Mouse (Mus musculus) central nervous system, embryonic 11.5 days (tissue): ENCODE results near the gene Pola2. TPM values are rescaled to one million over a fixed set of nuclear protein-coding genes. Genes with fewer than 3 reads are reported as not detected.

Experiments
- polyA plus RNA-seq: library from polyadenylated mRNA; depleted of rRNA; stranded (reverse); fragments of >200 nt; gene quantifications from 2 replicates; pipeline ENCODE4 v1.2.3, GENCODE M21; 2012; rRNA removed

Gene Pola2
- 74.4 and 80.7 TPM in 2 replicates for polyA plus RNA-seq

GRCm38 (mm10) chr19:5963883-5964562 lies at the start of gene Pola2:
Gene Pola2 (minus strand): TSS chr19:5964202.

GRCm38 (mm10) chr19:5986043-5986442 lies 22.0 kb upstream of the Pola2 start, which contains the start of gene Slc22a20:
Gene Slc22a20 (minus strand): TSS chr19:5986143.

GRCm38 (mm10) chr19:5924713-5925093 lies 39.3 kb downstream of the Pola2 start, which contains the start of gene Cdc42ep2:
Gene Cdc42ep2 (minus strand): TSS chr19:5924816.

GRCm38 (mm10) chr19:5913007-5913719 lies 50.8 kb downstream of the Pola2 start, which contains the start of gene Dpf2:
Gene Dpf2 (minus strand): TSS chr19:5913010.

GRCm38 (mm10) chr19:5894002-5894678 lies 69.9 kb downstream of the Pola2 start, which contains the start of gene Tigd3:
Gene Tigd3 (minus strand): TSS chr19:5894149.

Other genes with a start within 250 kb of the Pola2 start
- gene Ehbp1l1, start 237.9 kb downstream of the Pola2 start, polyA plus RNA-seq: 22.1 and 44.1 TPM in 2 replicates
- 139 and 148 TPM in 2 replicates for gene Fam89b, start 234.5 kb downstream of the Pola2 start, polyA plus RNA-seq
- gene Ltbp3, start 223.3 kb downstream of the Pola2 start, polyA plus RNA-seq: 25.0 and 41.3 TPM in 2 replicates
- gene Scyl1, start 192.8 kb downstream of the Pola2 start, polyA plus RNA-seq: 75.2 and 92.9 TPM in 2 replicates
- gene Frmd8, start 88.9 kb downstream of the Pola2 start, polyA plus RNA-seq: 22.2 and 23.3 TPM in 2 replicates
- gene Slc25a45, start 86.4 kb downstream of the Pola2 start, polyA plus RNA-seq: 2.3 and 3.2 TPM in 2 replicates
- gene Tigd3, start 70.1 kb downstream of the Pola2 start, polyA plus RNA-seq: 9.3 and 9.8 TPM in 2 replicates
- 187 and 201 TPM in 2 replicates for gene Dpf2, start 51.2 kb downstream of the Pola2 start, polyA plus RNA-seq
- 2.4 and 2.9 TPM in 2 replicates for gene Cdc42ep2, start 39.4 kb downstream of the Pola2 start, polyA plus RNA-seq
- gene Slc22a20, start 21.9 kb upstream of the Pola2 start, polyA plus RNA-seq: not detected in 2 replicates
- 5.6 and 7.9 TPM in 2 replicates for gene Capn1, start 51.7 kb upstream of the Pola2 start, polyA plus RNA-seq
- gene Syvn1, start 82.4 kb upstream of the Pola2 start, polyA plus RNA-seq: 29.2 and 32.8 TPM in 2 replicates
- 53.7 and 58.8 TPM in 2 replicates for gene Mrpl49, start 93.6 kb upstream of the Pola2 start, polyA plus RNA-seq
- 1,645 and 2,151 TPM in 2 replicates for gene Fau, start 93.6 kb upstream of the Pola2 start, polyA plus RNA-seq
- gene Znhit2, start 97.0 kb upstream of the Pola2 start, polyA plus RNA-seq: 27.7 and 31.3 TPM in 2 replicates
- 42.8 and 53.5 TPM in 2 replicates for gene Tm7sf2, start 104.2 kb upstream of the Pola2 start, polyA plus RNA-seq
- 74.8 and 88.1 TPM in 2 replicates for gene Vps51, start 113.0 kb upstream of the Pola2 start, polyA plus RNA-seq
- gene Tmem262, start 115.8 kb upstream of the Pola2 start, polyA plus RNA-seq: 0.16 and 0.39 TPM in 2 replicates
- gene Gm28374, start 118.1 kb upstream of the Pola2 start, polyA plus RNA-seq: 0.67 and 1.7 TPM in 2 replicates
- 47.5 and 73.8 TPM in 2 replicates for gene Zfpl1, start 120.8 kb upstream of the Pola2 start, polyA plus RNA-seq
- 35.9 and 39.7 TPM in 2 replicates for gene Cdca5, start 120.8 kb upstream of the Pola2 start, polyA plus RNA-seq
- 1.3 and 1.6 TPM in 2 replicates for gene AC131692.1, start 130.2 kb upstream of the Pola2 start, polyA plus RNA-seq
- 2.8 and 3.9 TPM in 2 replicates for gene Naaladl1, start 141.6 kb upstream of the Pola2 start, polyA plus RNA-seq
- gene Sac3d1, start 154.4 kb upstream of the Pola2 start, polyA plus RNA-seq: 41.9 and 69.7 TPM in 2 replicates
- gene Snx15, start 164.1 kb upstream of the Pola2 start, polyA plus RNA-seq: 27.4 and 36.9 TPM in 2 replicates
- gene Batf2, start 176.8 kb upstream of the Pola2 start, polyA plus RNA-seq: not detected in 2 replicates
- gene Arl2, start 177.3 kb upstream of the Pola2 start, polyA plus RNA-seq: 55.9 and 75.4 TPM in 2 replicates
- gene Majin, start 220.2 kb upstream of the Pola2 start, polyA plus RNA-seq: not detected in 2 replicates